Mouse (Mus musculus) layer of hippocampus, adult 6 months (tissue): ENCODE measurements around the gene Gm17657. TPM values are rescaled to one million over a fixed set of nuclear protein-coding genes. Genes with fewer than 3 reads are reported as not detected.

Experiments used
- long read RNA-seq, 2 experiments: library from polyadenylated mRNA; unstranded; transcript quantifications; one replicate each; pipeline ENCODE4 v2.0.0; 2019 to 2020
- microRNA-seq: library from miRNA; unstranded; fragments of <30 nt; microRNA quantifications from one replicate; pipeline ENCODE4 v1.2.0, GENCODE M21; 2020
- polyA plus RNA-seq: library from polyadenylated mRNA; unstranded; fragments of <200 nt; fragmentation: Nextera tagmentation; gene quantifications from 2 replicates; pipeline ENCODE4 v1.2.3, GENCODE M21; 2021

The Gm17657 gene
- polyA plus RNA-seq: not detected in 2 replicates
- long read RNA-seq, experiment 1: 0 reads
- long read RNA-seq, experiment 2: 0 reads

GRCm38 (mm10) chr17:29549543-29550428 is at the start of gene Gm17657, which contains the start of gene Tbc1d22b:
Gene Gm17657 (minus strand): TSS chr17:29549638.
Gene Tbc1d22b (plus strand): TSS chr17:29549785.

GRCm38 (mm10) chr17:29552162-29552732 is 2.8 kb upstream of the Gm17657 start, which contains the start of gene Tmem217:
Gene Tmem217 (minus strand): TSS chr17:29552385.

GRCm38 (mm10) chr17:29490713-29491581 is 58.5 kb downstream of the Gm17657 start, which contains the start of gene Pim1:
Gene Pim1 (plus strand): TSS chr17:29490753.

Small RNA genes within 50 kb of the gene (microRNA-seq; reads per million reads assigned to microRNA genes)
- gene Mir7667: not detected

Other genes with a start within 250 kb of the Gm17657 start
- gene Pi16, start 232.0 kb downstream of the Gm17657 start, polyA plus RNA-seq: 0.18 and 0.39 TPM in 2 replicates
- gene Mtch1, start 201.7 kb downstream of the Gm17657 start, polyA plus RNA-seq: 220 TPM in 2 replicates
- 2.9 and 4.5 TPM in 2 replicates for gene Fgd2, start 188.7 kb downstream of the Gm17657 start, polyA plus RNA-seq
- gene Pim1, start 58.9 kb downstream of the Gm17657 start, polyA plus RNA-seq: 0.80 and 1.2 TPM in 2 replicates
- 6.5 and 7.9 TPM in 2 replicates for gene Tbc1d22b, start 147 bp upstream of the Gm17657 start, polyA plus RNA-seq
- 0.59 and 0.63 TPM in 2 replicates for gene Tmem217, start 2.7 kb upstream of the Gm17657 start, polyA plus RNA-seq
- 43.9 TPM in 2 replicates for gene Rnf8, start 65.2 kb upstream of the Gm17657 start, polyA plus RNA-seq
- gene Gm28043, start 65.2 kb upstream of the Gm17657 start, polyA plus RNA-seq: 1.2 and 1.8 TPM in 2 replicates
- 49.0 and 68.6 TPM in 2 replicates for gene Cmtr1, start 111.0 kb upstream of the Gm17657 start, polyA plus RNA-seq
- 23.4 and 25.0 TPM in 2 replicates for gene Ccdc167, start 167.4 kb upstream of the Gm17657 start, polyA plus RNA-seq